Mouse (Mus musculus) heart, adult 10 weeks (tissue): ENCODE results near the gene Kcnh2. TPM values are rescaled to one million over a fixed set of nuclear protein-coding genes. Genes with fewer than 3 reads are reported as not detected.

Experiments
- polyA plus RNA-seq: library from polyadenylated mRNA; stranded (reverse); fragments of 350-450 nt; fragmentation: Illumina TruSeq; extraction: RNeasy Lipid Tissue Mini Kit (QIAGEN cat#74804); gene quantifications from one replicate; pipeline ENCODE4 v1.2.3, GENCODE M21; 2014; ENCODE audit warnings: low read depth, low replicate concordance

Gene Kcnh2
- 73.4 TPM for polyA plus RNA-seq

DNA sequence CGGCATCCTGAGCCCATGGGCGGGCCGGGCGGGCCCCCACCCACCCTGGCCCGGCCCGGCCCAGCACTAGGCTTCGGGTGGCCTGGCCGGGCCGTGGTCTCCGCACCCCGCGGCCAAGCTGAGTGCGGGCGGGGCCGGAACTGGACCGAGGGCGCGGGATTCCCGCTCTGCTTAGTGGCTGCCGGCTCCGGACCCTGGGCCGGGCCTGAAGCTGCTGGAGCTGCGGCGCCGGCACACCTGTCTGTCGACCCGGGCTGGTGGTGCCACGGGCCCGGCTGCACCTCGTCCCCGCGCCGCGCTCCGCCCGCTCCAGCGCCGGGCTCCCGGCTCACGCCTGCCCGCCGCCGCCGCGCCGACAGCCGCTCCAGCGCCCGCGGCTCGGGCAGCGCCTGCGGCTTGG is at the start of gene Kcnh2:
TSS of gene Kcnh2 (minus strand) at position 327 of the 400 bp plus-strand sequence.

DNA sequence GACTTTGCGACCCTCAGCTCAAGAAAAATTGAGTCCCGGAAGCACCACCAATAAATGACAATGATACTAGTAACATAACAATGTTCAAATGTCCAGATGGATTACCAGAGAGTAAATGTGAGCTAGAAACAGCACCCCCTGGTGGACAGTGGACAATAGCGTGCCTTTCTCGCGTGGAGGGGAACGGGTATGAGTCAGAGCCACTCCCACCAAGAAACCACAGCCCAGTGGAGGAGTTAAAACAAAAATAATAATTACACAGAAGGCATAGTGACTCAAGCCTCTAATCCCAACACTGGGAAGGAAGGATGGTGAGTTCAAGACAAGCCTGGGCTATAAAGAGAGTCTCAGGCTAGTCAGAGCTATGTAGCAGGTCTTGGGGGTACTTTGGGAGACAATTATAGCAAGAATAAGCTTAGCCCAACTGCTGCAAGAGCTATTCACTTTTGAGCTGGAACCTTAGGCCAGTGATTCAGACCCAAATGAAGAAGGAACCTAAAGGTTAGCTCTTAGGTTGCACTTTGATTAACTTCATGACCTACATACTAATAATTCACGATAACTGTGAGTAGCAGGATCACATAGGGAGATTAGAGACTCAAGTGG is 42.1 kb upstream of the Kcnh2 start, which contains the start of gene Abcb8:
TSS of gene Abcb8 (plus strand) at position 272 of the 606 bp plus-strand sequence.

DNA sequence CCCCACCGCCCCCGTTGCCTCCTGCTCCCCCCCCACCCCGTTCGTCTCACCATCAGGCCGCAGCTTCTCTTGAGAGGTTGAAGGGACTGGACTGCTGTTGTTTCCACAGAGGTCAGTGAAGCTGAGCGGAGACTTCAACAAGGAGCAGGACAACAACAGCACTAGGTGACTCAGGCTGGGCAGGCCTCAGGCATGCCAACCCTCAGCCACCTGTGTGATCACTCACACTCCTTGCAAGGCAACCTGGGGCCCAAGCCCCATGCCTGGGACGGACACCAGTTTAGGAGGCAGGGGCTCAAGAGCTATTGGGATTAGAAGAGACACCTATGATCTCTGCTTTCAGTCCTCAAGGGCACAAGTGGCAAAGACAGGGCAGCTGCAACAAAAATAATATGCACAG is 40.5 kb upstream of the Kcnh2 start, which contains the start of gene Atg9b:
TSS of gene Atg9b (minus strand) at position 280 of the 400 bp plus-strand sequence.

DNA sequence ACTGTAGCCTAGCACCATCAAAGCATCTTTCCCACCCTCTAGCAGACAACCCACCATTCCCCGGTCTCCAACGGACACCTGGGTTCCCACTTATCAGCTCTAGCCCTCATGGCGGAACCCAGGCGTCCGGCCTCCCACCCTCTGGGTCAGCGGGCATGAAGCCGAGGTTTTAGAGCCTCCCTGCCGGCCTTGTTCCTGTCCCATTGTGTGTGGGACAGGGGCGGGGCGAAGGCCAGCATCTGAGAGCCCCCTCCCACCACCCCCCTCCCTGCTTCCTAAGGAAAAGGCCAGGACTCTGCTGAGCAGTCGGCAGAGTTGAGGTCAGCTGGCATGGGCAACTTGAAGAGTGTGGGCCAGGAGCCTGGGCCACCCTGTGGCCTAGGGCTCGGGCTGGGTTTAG is 13.1 kb upstream of the Kcnh2 start, which contains the start of gene Nos3:
TSS of gene Nos3 (plus strand) at position 303 of the 400 bp plus-strand sequence.

Other genes starting within 250 kb of the Kcnh2 start
- gene Nupl2, start 186.6 kb downstream of the Kcnh2 start, polyA plus RNA-seq = 6.8 TPM
- gene Nos3, start 13.2 kb upstream of the Kcnh2 start, polyA plus RNA-seq = 18.7 TPM
- gene Atg9b, start 40.5 kb upstream of the Kcnh2 start, polyA plus RNA-seq = 1.4 TPM
- 90.0 TPM for gene Abcb8, start 42.1 kb upstream of the Kcnh2 start, polyA plus RNA-seq
- gene Asic3, start 61.8 kb upstream of the Kcnh2 start, polyA plus RNA-seq = 0.21 TPM
- gene Cdk5, start 71.9 kb upstream of the Kcnh2 start, polyA plus RNA-seq = 23.0 TPM
- gene Slc4a2, start 72.2 kb upstream of the Kcnh2 start, polyA plus RNA-seq = 24.9 TPM
- 266 TPM for gene Fastk, start 93.7 kb upstream of the Kcnh2 start, polyA plus RNA-seq
- 18.0 TPM for gene Tmub1, start 96.2 kb upstream of the Kcnh2 start, polyA plus RNA-seq
- 83.9 TPM for gene Agap3, start 100.6 kb upstream of the Kcnh2 start, polyA plus RNA-seq
- not detected for gene Gbx1, start 175.6 kb upstream of the Kcnh2 start, polyA plus RNA-seq
- gene Asb10, start 189.4 kb upstream of the Kcnh2 start, polyA plus RNA-seq = 88.1 TPM
- gene 4931409K22Rik, start 205.2 kb upstream of the Kcnh2 start, polyA plus RNA-seq = not detected
- gene Abcf2, start 225.9 kb upstream of the Kcnh2 start, polyA plus RNA-seq = 59.9 TPM
- 6.5 TPM for gene Chpf2, start 235.1 kb upstream of the Kcnh2 start, polyA plus RNA-seq